Mouse (Mus musculus): ENCODE results near the gene Rnase2b. TPM values are rescaled to one million over a fixed set of nuclear protein-coding genes. Genes with fewer than 3 reads are reported as not detected.

The Rnase2b gene
- total RNA-seq, 1 experiment from 2014 or later: not detected

Other genes with a start within 250 kb of the Rnase2b start
- 51.7 to 66.4 TPM (median 58.2 TPM) in 3 replicates for gene Osgep, start 237.4 kb upstream of the Rnase2b start, total RNA-seq (2017)
- gene Apex1, start 237.3 kb upstream of the Rnase2b start, total RNA-seq (2017): 8.5 to 22.9 TPM (median 11.7 TPM) in 3 replicates
- gene Pip4p1, start 231.4 kb upstream of the Rnase2b start, total RNA-seq (2017): 34.7 to 50.0 TPM (median 44.9 TPM) in 3 replicates
- 61.9 to 69.4 TPM (median 68.2 TPM) in 3 replicates for gene Pnp, start 231.2 kb upstream of the Rnase2b start, total RNA-seq (2017)
- 8.7 to 29.0 TPM (median 10.8 TPM) in 3 replicates for gene Gm49342, start 217.7 kb upstream of the Rnase2b start, total RNA-seq (2017)
- 1.9 to 3.0 TPM (median 1.9 TPM) in 3 replicates for gene Pnp2, start 206.3 kb upstream of the Rnase2b start, total RNA-seq (2017)
- not detected in 3 replicates for gene Rnase10, start 154.5 kb upstream of the Rnase2b start, total RNA-seq (2017)
- not detected in 3 replicates for gene Rnase9, start 120.4 kb upstream of the Rnase2b start, total RNA-seq (2017)
- gene Rnase11, start 112.1 kb upstream of the Rnase2b start, total RNA-seq (2017): not detected in 3 replicates
- gene Rnase12, start 104.6 kb upstream of the Rnase2b start, total RNA-seq (2017): 1.1 TPM in 1 of 3 replicates, not detected in the others
- gene Olfr750, start 87.8 kb upstream of the Rnase2b start, total RNA-seq (2017): not detected in 3 replicates
- 10.2 to 19.2 TPM (median 14.1 TPM) in 3 replicates for gene Rnase4, start 71.2 kb upstream of the Rnase2b start, total RNA-seq (2017)
- gene Ang, start 71.1 kb upstream of the Rnase2b start, total RNA-seq (2017): 0.75 to 1.2 TPM in 2 of 3 replicates, not detected in the other
- gene Eddm3b, start 47.8 kb upstream of the Rnase2b start, total RNA-seq (2017): not detected in 3 replicates
- 198 to 426 TPM (median 345 TPM) in 3 replicates for gene Rnase6, start 38.4 kb upstream of the Rnase2b start, total RNA-seq (2017)
- not detected in 3 replicates for gene Rnase1, start 15.5 kb upstream of the Rnase2b start, total RNA-seq (2017)
- gene Ang2, start 36.9 kb downstream of the Rnase2b start, total RNA-seq (2017): not detected in 3 replicates
- gene Ear14, start 41.1 kb downstream of the Rnase2b start, total RNA-seq (2017): not detected in 3 replicates
- gene Rnase2a, start 93.9 kb downstream of the Rnase2b start, total RNA-seq (2017): not detected in 3 replicates
- not detected in 3 replicates for gene Gm7247, start 199.5 kb downstream of the Rnase2b start, total RNA-seq (2017)
- not detected in 3 replicates for gene Vmn2r88, start 248.6 kb downstream of the Rnase2b start, total RNA-seq (2017)

Measured in monocyte, adult 5-6 weeks (primary cell).